Mouse (Mus musculus) E14TG2a.4 (cell line): ENCODE data around the gene Irgm1.

Experiments
- CTCF ChIP-seq: conservative IDR thresholded peaks from 2 replicates; pipeline ENCODE4 v1.5.1; 2014; ENCODE audit warnings: low read length
- POU5F1 ChIP-seq: IDR thresholded peaks from 2 replicates; pipeline ENCODE4 v1.6.1; 2014; ENCODE audit warnings: low read length, borderline replicate concordance

DNA sequence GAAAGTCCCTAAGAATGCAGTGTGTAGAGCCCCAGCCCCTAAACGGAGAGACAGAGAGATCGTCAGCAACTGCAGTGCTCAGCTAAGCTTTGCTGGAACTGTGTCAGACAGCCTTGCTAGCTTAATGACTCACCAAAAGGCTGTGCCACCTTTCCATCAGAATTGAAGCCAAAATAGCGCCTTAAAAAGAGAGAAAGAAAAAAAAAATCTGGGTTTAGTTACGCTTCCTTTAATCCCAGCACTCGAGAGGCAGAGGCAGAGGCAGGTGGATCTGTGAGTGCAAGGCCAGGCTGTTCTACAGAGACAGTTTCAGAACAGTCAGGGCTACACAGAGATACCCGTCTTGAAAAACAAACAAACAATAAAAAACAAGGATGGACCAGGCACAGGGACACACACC lies 27.2 kb downstream of the Irgm1 start:
- TF ChIP-seq CTCF (no peak), POU5F1 (no peak)
